Mouse (Mus musculus) testis, adult 2 months (tissue): ENCODE measurements around the gene Thra.

Experiments used
- CTCF ChIP-seq: fragments of 200-500 bp; IDR thresholded peaks from 2 replicates; pipeline ENCODE4 v1.5.1; 2012; ENCODE audit warnings: low read depth, mild to moderate bottlenecking, inconsistent platforms, low read length, moderate library complexity; ENCODE audit not compliant: control insufficient read depth, insufficient read depth, insufficient replicate concordance
- POLR2A ChIP-seq: fragments of 200-500 bp; IDR thresholded peaks from 2 replicates; pipeline ENCODE4 v1.6.1; 2012; ENCODE audit warnings: low read depth, mild to moderate bottlenecking, inconsistent platforms, low read length, moderate library complexity; ENCODE audit not compliant: control insufficient read depth

DNA sequence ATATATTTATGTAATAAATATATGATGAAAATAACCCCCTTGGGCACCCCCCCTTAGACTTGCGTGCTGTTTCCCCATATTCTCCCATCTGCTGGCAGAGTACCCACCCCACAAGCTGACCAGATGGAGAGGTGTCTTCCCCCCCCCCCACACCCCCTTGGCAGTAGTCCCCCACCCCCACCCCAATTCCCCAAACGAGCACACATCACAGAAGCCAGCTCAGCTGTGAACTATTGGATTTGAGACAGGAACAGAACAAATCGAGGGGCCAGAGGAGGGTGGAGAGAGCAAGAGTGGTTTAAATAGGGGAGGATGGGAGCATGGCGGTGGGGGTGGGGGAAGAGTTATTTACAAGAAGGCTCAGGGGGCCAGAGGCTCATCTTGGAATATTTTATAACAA is 27.3 kb downstream of the Thra start:
- TF ChIP-seq POLR2A, result no peak
- no peak for TF ChIP-seq CTCF
